20 mouse cellular contexts compared by ENCODE assay signal in genomic region chr2:131757183-131757903, GRCm38 (mm10).
"Had no signal": no experiment of that assay in that cellular context is flagged by ENCODE, and none has a peak within 500 bp of the region (broad histone marks: within the 10 kb centered on the region; RNA-seq: fewer than 3 reads in every experiment).

No protein-coding gene starts in this region.

- H3K9me3 ChIP-seq: liver, embryonic 12.5 days; liver, embryonic 15.5 days; midbrain, embryonic 10.5 days; midbrain, embryonic 13.5 days; neural tube, embryonic 13.5 days had no signal

- H3K4me3 ChIP-seq: left cerebral cortex, adult 2 months; liver, embryonic 12.5 days; liver, embryonic 15.5 days; megakaryocyte, embryonic 14.5 days; midbrain, embryonic 10.5 days; midbrain, embryonic 13.5 days; myocyte; neural tube, embryonic 13.5 days had no signal

- DNase-seq: kidney, postnatal 10 days; kidney, postnatal 36 days; layer of hippocampus, postnatal 36 days; lung, adult 18-20 months; lung, postnatal 14 days; retina, postnatal 1 day; right cerebral cortex, postnatal 25 days; spleen, adult 18-20 months; thymus, adult 18-20 months; thymus, postnatal 36 days had no signal

- H3K9ac ChIP-seq: liver, embryonic 12.5 days; liver, embryonic 15.5 days; midbrain, embryonic 13.5 days; neural tube, embryonic 13.5 days had no signal

- H3K27me3 ChIP-seq: liver, embryonic 12.5 days; liver, embryonic 15.5 days; midbrain, embryonic 13.5 days; neural tube, embryonic 13.5 days had no signal

- H3K36me3 ChIP-seq: liver, embryonic 12.5 days; liver, embryonic 15.5 days; midbrain, embryonic 10.5 days; midbrain, embryonic 13.5 days; neural tube, embryonic 13.5 days had no signal

- H3K27ac ChIP-seq: left cerebral cortex, adult 2 months; liver, embryonic 12.5 days; liver, embryonic 15.5 days; macrophage; midbrain, embryonic 10.5 days; midbrain, embryonic 13.5 days; neural tube, embryonic 13.5 days had no signal

- H3K4me2 ChIP-seq: liver, embryonic 12.5 days; liver, embryonic 15.5 days; midbrain, embryonic 13.5 days; neural tube, embryonic 13.5 days had no signal

- H3K4me1 ChIP-seq: liver, embryonic 12.5 days; liver, embryonic 15.5 days; megakaryocyte, embryonic 14.5 days; midbrain, embryonic 10.5 days; midbrain, embryonic 13.5 days; neural tube, embryonic 13.5 days had no signal

- ATAC-seq: liver, embryonic 12.5 days; midbrain, embryonic 13.5 days; midbrain, embryonic 16.5 days had no signal
